Mouse (Mus musculus) liver, embryonic 15.5 days (tissue): ENCODE results near the gene Mylk2. TPM values are rescaled to one million over a fixed set of nuclear protein-coding genes. Genes with fewer than 3 reads are reported as not detected.
A peak's percentile ranks its signal among the peaks of the same experiment; 100 is the strongest.

ENCODE experiments used
- ATAC-seq: fragments of 200-750 bp; cut with Nextera tagmentation; 2 replicates; pipeline ENCODE4 v1.8.0; 2017; ENCODE audit warnings: moderate number of reproducible peaks, mild to moderate bottlenecking, moderate library complexity; ENCODE audit not compliant: insufficient read depth
- H3K27ac ChIP-seq: fragments of 300-500 bp; sonication (generic); replicated peaks from 2 replicates; pipeline ENCODE4 v1.5.1; 2015; ENCODE audit warnings: mild to moderate bottlenecking, inconsistent platforms
- H3K27me3 ChIP-seq: fragments of 300-500 bp; sonication (generic); 2 replicates; pipeline ENCODE4 v1.6.1; 2015; ENCODE audit warnings: mild to moderate bottlenecking, inconsistent platforms
- H3K36me3 ChIP-seq: fragments of 300-500 bp; sonication (generic); replicated peaks from 2 replicates; pipeline ENCODE4 v1.6.1; 2015; ENCODE audit warnings: moderate library complexity, mild to moderate bottlenecking, inconsistent platforms
- H3K4me1 ChIP-seq: fragments of 300-500 bp; sonication (generic); replicated peaks from 2 replicates; pipeline ENCODE4 v1.6.1; 2015; ENCODE audit warnings: inconsistent platforms
- H3K4me2 ChIP-seq: fragments of 300-500 bp; sonication (generic); 2 replicates; pipeline ENCODE4 v1.6.1; 2015; ENCODE audit warnings: moderate library complexity, mild to moderate bottlenecking, inconsistent platforms
- H3K4me3 ChIP-seq: fragments of 300-500 bp; sonication (generic); replicated peaks from 2 replicates; pipeline ENCODE4 v1.5.1; 2015; ENCODE audit warnings: mild to moderate bottlenecking, inconsistent platforms
- H3K9ac ChIP-seq: fragments of 300-500 bp; sonication (generic); 2 replicates; pipeline ENCODE4 v1.6.1; 2015; ENCODE audit warnings: moderate library complexity, mild to moderate bottlenecking, inconsistent platforms
- H3K9me3 ChIP-seq: fragments of 300-500 bp; sonication (generic); replicated peaks from 2 replicates; pipeline ENCODE4 v1.6.1; 2016; ENCODE audit warnings: inconsistent platforms
- WGBS: fragments of 180-500 bp; shearing (Covaris S2); methylation state at CpG from one replicate; pipeline ENCODE4 v1.1.7; 2015; ENCODE audit warnings: mixed read lengths; ENCODE audit not compliant: insufficient replicate concordance; 5-methylcytosine and 5-hydroxymethylcytosine counted together
- polyA plus RNA-seq: library from polyadenylated mRNA; unstranded; fragments of >200 nt; fragmentation: Nextera tagmentation; extraction: Ambion mirVana; gene quantifications from 2 replicates; pipeline ENCODE4 v1.2.1, GENCODE M21; 2015

The Mylk2 gene
- polyA plus RNA-seq, 1 experiment from 2014 or later: 0.28 TPM

GRCm38 (mm10) chr2:152944013-152944412, 32.9 kb downstream of the Mylk2 start:
- Histone ChIP-seq H3K4me1 (no peaks in the 10 kb centered on the region), H3K4me3 (no peak overlapping the region), H3K27me3 (peaks cover 93% of the 10 kb centered on the region), H3K4me2 (no peak overlapping the region), H3K36me3 (no peaks in the 10 kb centered on the region), H3K9ac (no peak overlapping the region), H3K9me3 (no peaks in the 10 kb centered on the region), H3K27ac (no peak overlapping the region)
- WGBS: 44% methylated on average over 9 of the region's 9 CpGs
- no peak for ATAC-seq

- WGBS: 41% methylated on average over 7 of the region's 7 CpGs
- no peak overlapping the region for H3K4me3 ChIP-seq
- H3K27me3 ChIP-seq: peaks cover 99% of the 10 kb centered on the region
- no peak overlapping the region for H3K4me2 ChIP-seq
- H3K9ac ChIP-seq: no peak overlapping the region
- no peaks in the 10 kb centered on the region for H3K4me1 ChIP-seq
- no peaks in the 10 kb centered on the region for H3K9me3 ChIP-seq
- H3K36me3 ChIP-seq: no peaks in the 10 kb centered on the region
- ATAC-seq: no peak
- H3K27ac ChIP-seq: no peak overlapping the region
These were observed 35.9 kb downstream of the Mylk2 start for GRCm38 (mm10) chr2:152947098-152947497.

- no peak overlapping the region for H3K4me3 ChIP-seq
- no peak overlapping the region for H3K27ac ChIP-seq
- no peaks in the 10 kb centered on the region for H3K4me1 ChIP-seq
- H3K4me2 ChIP-seq: no peak overlapping the region
- H3K9me3 ChIP-seq: no peaks in the 10 kb centered on the region
- no peak overlapping the region for H3K9ac ChIP-seq
- H3K27me3 ChIP-seq: peaks cover 95% of the 10 kb centered on the region
- no peaks in the 10 kb centered on the region for H3K36me3 ChIP-seq
- no peak for ATAC-seq
- WGBS: 62% methylated on average over 5 of the region's 5 CpGs
These were observed 37.4 kb downstream of the Mylk2 start for GRCm38 (mm10) chr2:152948438-152949020.

- no peaks in the 10 kb centered on the region for H3K36me3 ChIP-seq
- no peaks in the 10 kb centered on the region for H3K9me3 ChIP-seq
- no peak for ATAC-seq
- H3K27ac ChIP-seq: no peak overlapping the region
- H3K27me3 ChIP-seq: peaks cover 90% of the 10 kb centered on the region
- no peak overlapping the region for H3K9ac ChIP-seq
- no peaks in the 10 kb centered on the region for H3K4me1 ChIP-seq
- no peak overlapping the region for H3K4me2 ChIP-seq
- 32% methylated on average over 11 of the region's 11 CpGs for WGBS
- H3K4me3 ChIP-seq: no peak overlapping the region
These were observed 39.4 kb downstream of the Mylk2 start for GRCm38 (mm10) chr2:152950358-152951064.

- no peak for ATAC-seq
- peaks cover 85% of the 10 kb centered on the region for H3K27me3 ChIP-seq
- WGBS: 3% methylated on average over 54 of the region's 54 CpGs
These were observed 40.1 kb downstream of the Mylk2 start, which contains the start of gene Dusp15 for GRCm38 (mm10) chr2:152951065-152951849. TSS of gene Dusp15 (minus strand) at chr2:152951698.

GRCm38 (mm10) chr2:152951850-152952720, 40.9 kb downstream of the Mylk2 start:
- Histone ChIP-seq H3K9ac (no peak overlapping the region), H3K4me1 (no peaks in the 10 kb centered on the region), H3K27ac (no peak overlapping the region), H3K27me3 (peaks cover 77% of the 10 kb centered on the region), H3K36me3 (no peaks in the 10 kb centered on the region), H3K9me3 (no peaks in the 10 kb centered on the region), H3K4me3 (peak overlapping the region; percentile 50), H3K4me2 (peak overlapping the region; percentile 68)
- 20% methylated on average over 13 of the region's 13 CpGs for WGBS
- no peak for ATAC-seq

More at GRCm38 (mm10) chr2:152951065-152951849, 40.1 kb downstream of the Mylk2 start, which contains the start of gene Dusp15:
- Histone ChIP-seq H3K4me2 (peak within 1 kb of the TSS; percentile 68), H3K9me3 (no peaks in the 10 kb centered on the region), H3K9ac (no peak within 1 kb of the TSS), H3K36me3 (no peaks in the 10 kb centered on the region), H3K4me1 (no peaks in the 10 kb centered on the region), H3K27ac (no peak within 1 kb of the TSS), H3K4me3 (peak within 1 kb of the TSS; percentile 50)

- no peak for ATAC-seq
- WGBS: 46% methylated on average over 3 of the region's 3 CpGs
These were observed 47.0 kb downstream of the Mylk2 start for GRCm38 (mm10) chr2:152958116-152958515.

GRCm38 (mm10) chr2:152962091-152962793, 51.1 kb downstream of the Mylk2 start, which contains the start of gene Ttll9:
TSS of gene Ttll9 (plus strand) at chr2:152962485.
- Histone ChIP-seq H3K36me3 (no peaks in the 10 kb centered on the region), H3K9ac (no peak within 1 kb of the TSS), H3K4me3 (peak within 1 kb of the TSS; percentile 47), H3K9me3 (no peaks in the 10 kb centered on the region), H3K27me3 (peaks cover 33% of the 10 kb centered on the region), H3K4me1 (peaks cover 3% of the 10 kb centered on the region; the same call in 1 of the 2 replicates), H3K27ac (no peak within 1 kb of the TSS), H3K4me2 (peak within 1 kb of the TSS; percentile 64)
- WGBS: under 1% methylated on average over 34 of the region's 34 CpGs
- ATAC-seq: peak; percentile 57; the same call in 1 of the 2 replicates

More at GRCm38 (mm10) chr2:152958116-152958515, 47.0 kb downstream of the Mylk2 start:
- peaks cover 3% of the 10 kb centered on the region; the same call in 1 of the 2 replicates for H3K4me1 ChIP-seq
- no peaks in the 10 kb centered on the region for H3K36me3 ChIP-seq
- no peaks in the 10 kb centered on the region for H3K9me3 ChIP-seq
- no peak overlapping the region for H3K27ac ChIP-seq
- H3K4me3 ChIP-seq: no peak overlapping the region
- peaks cover 47% of the 10 kb centered on the region for H3K27me3 ChIP-seq
- H3K4me2 ChIP-seq: no peak overlapping the region
- no peak overlapping the region for H3K9ac ChIP-seq

- Histone ChIP-seq H3K9me3 (no peaks in the 10 kb centered on the region), H3K4me2 (no peak overlapping the region), H3K9ac (no peak overlapping the region), H3K4me1 (peaks cover 3% of the 10 kb centered on the region; the same call in 1 of the 2 replicates), H3K27me3 (peaks cover 25% of the 10 kb centered on the region), H3K27ac (no peak overlapping the region), H3K4me3 (no peak overlapping the region), H3K36me3 (no peaks in the 10 kb centered on the region)
- ATAC-seq: no peak
- 53% methylated on average over 4 of the region's 4 CpGs for WGBS
These were observed 54.4 kb downstream of the Mylk2 start for GRCm38 (mm10) chr2:152965555-152965954.
